Comparison of ENCODE assay signal across 12 mouse cellular contexts in the genomic region with DNA sequence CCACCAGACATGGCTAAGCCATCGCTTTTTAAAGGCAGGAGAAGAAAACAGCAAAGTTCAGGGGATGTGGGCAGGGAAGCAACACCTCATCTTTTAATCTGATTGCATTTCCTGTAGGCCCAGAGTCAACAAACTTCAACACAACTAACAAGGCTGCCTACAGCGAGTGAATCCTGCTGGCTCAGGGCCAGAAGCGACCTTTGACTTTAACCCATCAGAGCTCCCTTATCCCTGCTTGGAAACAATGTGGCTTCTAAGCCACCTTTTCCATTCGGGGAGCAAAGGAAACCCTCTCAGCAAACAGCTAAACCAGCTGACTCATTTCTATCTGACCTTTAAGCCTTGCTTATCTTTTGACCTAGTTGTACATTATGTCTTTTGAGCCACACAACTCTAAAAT. TPM values are rescaled to one million over a fixed set of nuclear protein-coding genes. Genes with fewer than 3 reads are reported as not detected.
DNase-seq lines count a peak whose midpoint lies in the region; ATAC-seq lines count a peak whose summit lies in the region.
"Had no signal": no experiment of that assay in that cellular context is flagged by ENCODE, and none has a peak within 500 bp of the region (broad histone marks: within the 10 kb centered on the region; RNA-seq: fewer than 3 reads in every experiment).

No protein-coding gene starts in this region.

- H3K36me3 ChIP-seq in kidney, embryonic 16.5 days (ENCODE audit: insufficient read depth, low read length), result no peaks in the 10 kb centered on the region
- no peaks in the 10 kb centered on the region for H3K36me3 ChIP-seq in stomach, embryonic 16.5 days (ENCODE audit: control insufficient read depth, insufficient read depth, low read length)
- no peaks in the 10 kb centered on the region for H3K36me3 ChIP-seq in forebrain, embryonic 12.5 days (replicated peaks)
- no peaks in the 10 kb centered on the region for H3K36me3 ChIP-seq in midbrain, embryonic 14.5 days (ENCODE audit: control insufficient read depth, insufficient read depth, low read length)
- no peaks in the 10 kb centered on the region for H3K36me3 ChIP-seq in forebrain, embryonic 14.5 days (ENCODE audit: control insufficient read depth, insufficient read depth, low read length)
- H3K36me3 ChIP-seq: limb, embryonic 12.5 days; midbrain, embryonic 13.5 days had no signal

- DNase-seq in kidney, adult 18-20 months, result peak; percentile 36
- peak; percentile 50 for DNase-seq in liver
- DNase-seq in midbrain, embryonic 14.5 days, result no peak
- DNase-seq in forebrain, embryonic 14.5 days (ENCODE audit: low spot score), result no peak
- DNase-seq: lung, postnatal 4 days had no signal

- H3K4me3 ChIP-seq in kidney, embryonic 16.5 days (ENCODE audit: low read length), result no peak overlapping the region
- H3K4me3 ChIP-seq in stomach, embryonic 16.5 days (replicated peaks; ENCODE audit: low read length), result no peak overlapping the region
- H3K4me3 ChIP-seq in forebrain, embryonic 12.5 days (replicated peaks), result no peak overlapping the region
- no peak overlapping the region for H3K4me3 ChIP-seq in midbrain, embryonic 14.5 days (replicated peaks; ENCODE audit: low read depth, low read length)
- H3K4me3 ChIP-seq in forebrain, embryonic 14.5 days (ENCODE audit: low read depth, low read length), result no peak overlapping the region
- H3K4me3 ChIP-seq: limb, embryonic 12.5 days; midbrain, embryonic 13.5 days had no signal

- no peak overlapping the region for H3K4me2 ChIP-seq in kidney, embryonic 16.5 days (replicated peaks; ENCODE audit: low read depth, low read length)
- no peak overlapping the region for H3K4me2 ChIP-seq in stomach, embryonic 16.5 days (ENCODE audit: low read depth, low read length)
- no peak overlapping the region for H3K4me2 ChIP-seq in forebrain, embryonic 12.5 days
- no peak overlapping the region for H3K4me2 ChIP-seq in midbrain, embryonic 14.5 days (ENCODE audit: low read length)
- H3K4me2 ChIP-seq in forebrain, embryonic 14.5 days (ENCODE audit: low read length), result no peak overlapping the region
- H3K4me2 ChIP-seq: limb, embryonic 12.5 days; midbrain, embryonic 13.5 days had no signal

- no peaks in the 10 kb centered on the region for H3K9me3 ChIP-seq in kidney, embryonic 16.5 days (ENCODE audit: low read length)
- no peaks in the 10 kb centered on the region for H3K9me3 ChIP-seq in stomach, embryonic 16.5 days (replicated peaks; ENCODE audit: control insufficient read depth, low read length)
- no peaks in the 10 kb centered on the region for H3K9me3 ChIP-seq in forebrain, embryonic 12.5 days
- no peaks in the 10 kb centered on the region for H3K9me3 ChIP-seq in midbrain, embryonic 14.5 days (ENCODE audit: control insufficient read depth, low read length)
- no peaks in the 10 kb centered on the region for H3K9me3 ChIP-seq in forebrain, embryonic 14.5 days (replicated peaks; ENCODE audit: control insufficient read depth, low read length)
- H3K9me3 ChIP-seq: midbrain, embryonic 13.5 days had no signal

- H3K27ac ChIP-seq in kidney, embryonic 16.5 days (ENCODE audit: low read length), result no peak overlapping the region
- H3K27ac ChIP-seq in stomach, embryonic 16.5 days (ENCODE audit: low read length), result peak overlapping the region; percentile 63
- no peak overlapping the region for H3K27ac ChIP-seq in forebrain, embryonic 12.5 days
- H3K27ac ChIP-seq in midbrain, embryonic 14.5 days (replicated peaks; ENCODE audit: low read depth, low read length), result no peak overlapping the region
- no peak overlapping the region for H3K27ac ChIP-seq in forebrain, embryonic 14.5 days (ENCODE audit: low read depth, low read length)
- H3K27ac ChIP-seq: limb, embryonic 12.5 days; midbrain, embryonic 13.5 days had no signal

- peaks cover 3% of the 10 kb centered on the region; the same call in 1 of the 2 replicates for H3K27me3 ChIP-seq in kidney, embryonic 16.5 days (ENCODE audit: insufficient read depth, low read length)
- no peaks in the 10 kb centered on the region for H3K27me3 ChIP-seq in stomach, embryonic 16.5 days (ENCODE audit: control insufficient read depth, insufficient read depth, low read length)
- H3K27me3 ChIP-seq in forebrain, embryonic 12.5 days, result no peaks in the 10 kb centered on the region
- H3K27me3 ChIP-seq in midbrain, embryonic 14.5 days (ENCODE audit: control insufficient read depth, insufficient read depth, low read length), result no peaks in the 10 kb centered on the region
- H3K27me3 ChIP-seq in forebrain, embryonic 14.5 days (replicated peaks; ENCODE audit: control insufficient read depth, insufficient read depth, low read length), result no peaks in the 10 kb centered on the region
- H3K27me3 ChIP-seq: limb, embryonic 12.5 days; midbrain, embryonic 13.5 days had no signal

- no peak for ATAC-seq in kidney, embryonic 16.5 days (ENCODE audit: low FRiP score, low TSS enrichment)
- 0 out of 2 replicates have a peak, but pooled peaks have one; percentile 29 for ATAC-seq in erythroid progenitor cell, adult 5-6 weeks (replicated peaks; ENCODE audit: low FRiP score, poor library complexity, severe bottlenecking)
- ATAC-seq in stomach, embryonic 16.5 days (ENCODE audit: insufficient read depth, low FRiP score), result peak; percentile 30; the same call in 1 of the 2 replicates
- ATAC-seq in forebrain, embryonic 12.5 days (ENCODE audit: low FRiP score), result no peak
- ATAC-seq in midbrain, embryonic 14.5 days (ENCODE audit: low FRiP score, low TSS enrichment), result no peak
- no peak for ATAC-seq in forebrain, embryonic 14.5 days
- ATAC-seq: hindbrain, embryonic 16.5 days; midbrain, embryonic 13.5 days had no signal

- peaks cover 14% of the 10 kb centered on the region for H3K4me1 ChIP-seq in kidney, embryonic 16.5 days (ENCODE audit: insufficient read depth, low read length)
- no peaks in the 10 kb centered on the region for H3K4me1 ChIP-seq in stomach, embryonic 16.5 days (ENCODE audit: control insufficient read depth, insufficient read depth, low read length)
- peaks cover 8% of the 10 kb centered on the region for H3K4me1 ChIP-seq in forebrain, embryonic 12.5 days
- no peaks in the 10 kb centered on the region for H3K4me1 ChIP-seq in midbrain, embryonic 14.5 days (ENCODE audit: control insufficient read depth, insufficient read depth, low read length)
- H3K4me1 ChIP-seq in forebrain, embryonic 14.5 days (ENCODE audit: control insufficient read depth, insufficient read depth, low read length), result peaks cover 2% of the 10 kb centered on the region; the same call in 1 of the 2 replicates

- 50% methylated on average over 4 of the region's 4 CpGs for WGBS in kidney, embryonic 16.5 days
- 43% methylated on average over 4 of the region's 4 CpGs for WGBS in stomach, embryonic 16.5 days
- WGBS in forebrain, embryonic 12.5 days, result 61% methylated on average over 4 of the region's 4 CpGs
- 50% methylated on average over 4 of the region's 4 CpGs for WGBS in midbrain, embryonic 14.5 days
- WGBS in forebrain, embryonic 14.5 days, result 66% methylated on average over 4 of the region's 4 CpGs

- H3K9ac ChIP-seq in kidney, embryonic 16.5 days (replicated peaks; ENCODE audit: low read length), result no peak overlapping the region
- no peak overlapping the region for H3K9ac ChIP-seq in stomach, embryonic 16.5 days (ENCODE audit: low read length)
- H3K9ac ChIP-seq in forebrain, embryonic 12.5 days, result no peak overlapping the region
- H3K9ac ChIP-seq in midbrain, embryonic 14.5 days (replicated peaks; ENCODE audit: low read length), result no peak overlapping the region
- no peak overlapping the region for H3K9ac ChIP-seq in forebrain, embryonic 14.5 days (ENCODE audit: low read length)
- H3K9ac ChIP-seq: limb, embryonic 12.5 days; midbrain, embryonic 13.5 days had no signal

RNA-seq across cellular contexts. Expression of gene Rab4a, which starts 9.0 kb away (rescaled TPM):
- 50.8 and 51.5 TPM in 2 replicates for polyA plus RNA-seq in kidney, embryonic 16.5 days (2015; fragmentation: Nextera tagmentation; extraction: Ambion mirVana)
- total RNA-seq in erythroid progenitor cell, adult 5-6 weeks (2015; ENCODE audit: low replicate concordance), result 1.7 and 3.6 TPM in 2 replicates
- 3.3 TPM in 1 of 2 replicates, not detected in the other for total RNA-seq in erythroid progenitor cell, adult 5-6 weeks (2017; ENCODE audit: low replicate concordance)
- 42.2 and 44.4 TPM in 2 replicates for polyA plus RNA-seq in stomach, embryonic 16.5 days (2015; fragmentation: Nextera tagmentation; extraction: Ambion mirVana)
- polyA plus RNA-seq in forebrain, embryonic 12.5 days (2016; fragmentation: Nextera tagmentation; extraction: Ambion mirVana), result 61.4 and 63.9 TPM in 2 replicates
- polyA plus RNA-seq in midbrain, embryonic 14.5 days (2014; fragmentation: Nextera tagmentation; extraction: Ambion mirVana), result 69.8 and 75.8 TPM in 2 replicates
- 68.2 and 74.5 TPM in 2 replicates for polyA plus RNA-seq in forebrain, embryonic 14.5 days (2014; fragmentation: Nextera tagmentation; extraction: Ambion mirVana)

Comparison
In these comparisons a context has a peak if more than half of its experiments do, and no peak if none do; other contexts are left out.
1. DNase-seq: peak in kidney, adult 18-20 months (single experiment) and liver (single experiment); none in midbrain, embryonic 14.5 days (single experiment) and forebrain, embryonic 14.5 days (single experiment).
2. ATAC-seq: peak in erythroid progenitor cell, adult 5-6 weeks (single experiment) and stomach, embryonic 16.5 days (single experiment); none in kidney, embryonic 16.5 days (single experiment), forebrain, embryonic 12.5 days (single experiment), midbrain, embryonic 14.5 days (single experiment) and forebrain, embryonic 14.5 days (single experiment).